Mouse (Mus musculus): Measurements from ENCODE around the gene Ntm. TPM values are rescaled to one million over a fixed set of nuclear protein-coding genes. Genes with fewer than 3 reads are reported as not detected.

Ntm gene
- total RNA-seq, 2 experiments from 2014 or later, result 9.7 to 10.8 TPM

- DNase-seq (ENCODE audit: low spot score in 2 of 2), result peak in 1 of 2 experiments; percentile 13
Observed at GRCm38 (mm10) chr9:29802990-29803737, 159.8 kb downstream of the Ntm start.

GRCm38 (mm10) chr9:29802071-29802705 is 160.8 kb downstream of the Ntm start:
- DNase-seq (ENCODE audit: low spot score in 2 of 2), result no peak

- DNase-seq (ENCODE audit: low spot score in 2 of 2), result no peak
Observed at GRCm38 (mm10) chr9:29796281-29796680, 166.7 kb downstream of the Ntm start.

- DNase-seq (ENCODE audit: low spot score in 2 of 2), result no peak
Observed at GRCm38 (mm10) chr9:29791199-29791915, 171.6 kb downstream of the Ntm start.

- DNase-seq (ENCODE audit: low spot score in 2 of 2), result no peak
Observed at GRCm38 (mm10) chr9:29790017-29790416, 172.9 kb downstream of the Ntm start.

GRCm38 (mm10) chr9:29788855-29789254 is 174.1 kb downstream of the Ntm start:
- DNase-seq (ENCODE audit: low spot score in 2 of 2), result no peak

GRCm38 (mm10) chr9:29787408-29787807 is 175.5 kb downstream of the Ntm start:
- no peak for DNase-seq (ENCODE audit: low spot score in 2 of 2)

- no peak for DNase-seq (ENCODE audit: low spot score in 2 of 2)
Observed at GRCm38 (mm10) chr9:29782697-29783096, 180.2 kb downstream of the Ntm start.

GRCm38 (mm10) chr9:29779739-29780138 is 183.2 kb downstream of the Ntm start:
- no peak for DNase-seq (ENCODE audit: low spot score in 2 of 2)

GRCm38 (mm10) chr9:29776951-29777350 is 186.0 kb downstream of the Ntm start:
- no peak for DNase-seq (ENCODE audit: low spot score in 2 of 2)

GRCm38 (mm10) chr9:29776542-29776941 is 186.4 kb downstream of the Ntm start:
- no peak for DNase-seq (ENCODE audit: low spot score in 2 of 2)

GRCm38 (mm10) chr9:29776030-29776429 is 186.9 kb downstream of the Ntm start:
- DNase-seq (ENCODE audit: low spot score in 2 of 2), result no peak

GRCm38 (mm10) chr9:29772625-29773388 is 190.1 kb downstream of the Ntm start:
- DNase-seq (ENCODE audit: low spot score in 2 of 2), result no peak

GRCm38 (mm10) chr9:29771870-29772269 is 191.1 kb downstream of the Ntm start:
- DNase-seq (ENCODE audit: low spot score in 2 of 2), result no peak

- no peak for DNase-seq (ENCODE audit: low spot score in 2 of 2)
Observed at GRCm38 (mm10) chr9:29771071-29771785, 191.7 kb downstream of the Ntm start.

- DNase-seq (ENCODE audit: low spot score in 2 of 2), result no peak
Observed at GRCm38 (mm10) chr9:29769361-29769760, 193.6 kb downstream of the Ntm start.

- no peak for DNase-seq (ENCODE audit: low spot score in 2 of 2)
Observed at GRCm38 (mm10) chr9:29765990-29766980, 196.7 kb downstream of the Ntm start.

- DNase-seq (ENCODE audit: low spot score in 2 of 2), result no peak
Observed at GRCm38 (mm10) chr9:29763338-29763737, 199.6 kb downstream of the Ntm start.

- DNase-seq (ENCODE audit: low spot score in 2 of 2), result no peak
Observed at GRCm38 (mm10) chr9:29761952-29762586, 200.9 kb downstream of the Ntm start.
